Mouse (Mus musculus) bone marrow, adult 2 months (tissue): Measurements from ENCODE around the gene Skida1.

Experiments used
- CTCF ChIP-seq: fragments of 200-500 bp; IDR thresholded peaks from 2 replicates; pipeline ENCODE4 v1.5.1; 2011; ENCODE audit warnings: low read length, control low read depth; ENCODE audit not compliant: control insufficient read depth, insufficient read depth
- POLR2A ChIP-seq: fragments of 200-500 bp; IDR thresholded peaks from 2 replicates; pipeline ENCODE4 v1.6.1; 2011; ENCODE audit warnings: low read depth, mild to moderate bottlenecking, control low read depth, low read length, borderline replicate concordance; ENCODE audit not compliant: control insufficient read depth

DNA sequence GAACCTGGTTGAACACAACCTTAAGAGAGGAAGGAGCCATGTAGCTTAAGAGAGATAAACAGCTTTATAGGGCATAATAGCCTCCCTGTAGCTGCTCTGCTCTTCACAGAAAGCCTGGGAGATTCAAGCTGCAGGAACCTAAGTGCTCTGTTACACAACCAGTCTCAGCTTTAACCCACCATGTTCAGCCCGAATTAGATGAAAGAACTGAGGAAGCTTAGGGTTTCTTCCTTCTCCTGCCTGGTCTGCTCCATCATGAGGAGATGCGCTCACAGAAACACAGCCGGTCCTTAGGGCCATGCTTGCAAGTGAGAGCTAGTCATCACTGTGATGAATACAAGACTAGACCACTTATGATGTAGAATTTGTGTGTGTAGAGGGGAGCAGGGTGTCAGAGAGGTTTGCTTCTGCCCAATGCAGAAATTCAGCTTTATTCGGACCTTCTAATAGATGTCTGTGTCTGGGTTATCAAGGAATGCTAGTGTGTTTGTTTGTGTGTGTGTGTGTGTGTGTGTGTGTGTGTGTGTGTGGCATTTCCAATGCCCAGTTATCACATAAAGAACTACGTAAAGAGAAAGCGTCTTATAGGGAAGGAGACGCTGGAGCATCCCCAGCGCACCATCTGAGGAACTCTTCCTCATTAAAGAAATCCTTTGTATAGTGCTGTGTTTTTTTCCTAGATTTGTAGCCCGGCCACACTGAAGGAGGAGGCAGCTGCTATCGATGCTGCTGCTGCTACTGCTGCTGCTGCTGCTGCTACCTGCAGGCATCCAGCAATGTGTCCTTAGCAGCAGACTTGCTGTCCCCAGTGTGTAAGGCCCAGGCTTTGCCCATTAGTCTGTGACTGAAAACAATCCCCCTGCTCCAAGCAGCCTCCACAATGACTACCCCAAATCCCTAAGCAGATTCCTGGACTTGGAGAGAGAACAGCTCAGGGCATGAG lies 15.4 kb downstream of the Skida1 start:
- TF ChIP-seq CTCF (no peak), POLR2A (no peak)
